Mouse (Mus musculus): Measurements from ENCODE around the gene 4930404N11Rik. TPM values are rescaled to one million over a fixed set of nuclear protein-coding genes. Genes with fewer than 3 reads are reported as not detected.

The 4930404N11Rik gene
- polyA plus RNA-seq, 1 experiment from 2014 or later, result 1.6 TPM

DNA sequence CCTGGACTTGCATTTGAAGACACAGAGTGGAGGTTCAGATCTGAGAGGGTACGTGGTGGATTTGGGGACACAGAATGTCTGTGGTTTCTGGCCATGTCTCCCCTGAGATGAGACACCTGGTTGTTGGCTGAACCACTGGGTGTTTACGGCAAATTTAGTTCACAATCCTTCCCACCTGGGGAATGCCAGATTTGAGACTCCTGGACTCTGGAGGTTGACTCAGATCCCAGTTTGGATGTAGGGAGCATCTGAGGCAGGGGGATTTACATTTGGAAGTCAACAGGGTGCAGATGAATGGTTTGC lies 11.7 kb upstream of the 4930404N11Rik start:
- H3K27ac ChIP-seq, result peak overlapping the region; percentile 69
- WGBS, result 38% methylated on average over 2 of the region's 2 CpGs

GRCm38 (mm10) chr10:81376561-81377361 lies 11.1 kb upstream of the 4930404N11Rik start:
- no peaks in the 10 kb centered on the region for H3K9me3 ChIP-seq (replicated peaks)
- ATAC-seq (replicated peaks; ENCODE audit: low FRiP score), result no peak
- peak overlapping the region; percentile 69 for H3K27ac ChIP-seq
- no peaks in the 10 kb centered on the region for H3K27me3 ChIP-seq
- peaks cover 39% of the 10 kb centered on the region for H3K4me1 ChIP-seq
- H3K9ac ChIP-seq, result peak overlapping the region; percentile 88
- peaks cover 43% of the 10 kb centered on the region for H3K36me3 ChIP-seq
- H3K4me2 ChIP-seq, result peak overlapping the region; percentile 83
- peak overlapping the region; percentile 78 for H3K4me3 ChIP-seq (replicated peaks)
- 30% methylated on average over 6 of the region's 6 CpGs for WGBS

More for the DNA sequence above, 11.7 kb upstream of the 4930404N11Rik start:
- no peak for ATAC-seq (replicated peaks; ENCODE audit: low FRiP score)
- H3K4me1 ChIP-seq, result peaks cover 44% of the 10 kb centered on the region
- peak overlapping the region; percentile 78 for H3K4me3 ChIP-seq (replicated peaks)
- H3K9me3 ChIP-seq (replicated peaks), result no peaks in the 10 kb centered on the region
- peaks cover 37% of the 10 kb centered on the region for H3K36me3 ChIP-seq
- no peaks in the 10 kb centered on the region for H3K27me3 ChIP-seq
- H3K9ac ChIP-seq, result peak overlapping the region; percentile 88
- H3K4me2 ChIP-seq, result peak overlapping the region; percentile 83

DNA sequence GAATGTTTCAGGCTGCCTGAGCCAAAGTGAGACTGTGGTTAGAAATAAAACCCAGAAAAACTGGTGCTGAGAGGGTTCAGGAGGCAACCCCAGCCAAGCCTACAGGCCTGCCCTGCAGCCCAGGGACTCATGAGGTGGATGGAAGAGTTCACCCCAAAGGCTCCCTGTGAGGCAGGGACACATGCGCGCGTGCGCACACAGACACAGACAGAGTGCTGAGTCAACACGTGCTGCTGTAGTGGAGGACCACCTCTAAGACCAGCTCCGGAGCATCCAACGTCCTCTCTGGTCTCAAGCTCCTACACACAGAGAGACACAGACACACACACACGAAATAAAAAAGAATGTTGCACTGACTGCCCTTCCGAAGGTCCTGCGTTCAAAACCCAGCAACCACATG lies 9.7 kb upstream of the 4930404N11Rik start:
- ATAC-seq (replicated peaks; ENCODE audit: low FRiP score), result no peak

DNA sequence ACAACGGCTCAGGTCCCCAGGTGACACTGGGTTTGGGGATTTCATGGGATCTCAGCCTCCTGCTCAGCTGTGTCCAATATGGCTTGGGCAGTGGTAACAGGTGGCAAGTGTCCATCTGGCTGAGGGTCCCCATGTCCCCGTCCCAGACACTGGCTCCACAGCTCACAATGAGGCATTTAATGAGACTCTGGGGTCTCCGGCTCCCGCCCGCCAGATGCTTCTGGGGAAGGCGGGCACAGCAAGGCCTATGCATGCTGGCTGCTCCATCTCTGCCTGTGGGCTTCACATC lies 1.5 kb upstream of the 4930404N11Rik start:
- H3K36me3 ChIP-seq, result peaks cover 61% of the 10 kb centered on the region
- H3K9me3 ChIP-seq (replicated peaks), result no peaks in the 10 kb centered on the region
- peaks cover 41% of the 10 kb centered on the region for H3K4me1 ChIP-seq
- no peak for ATAC-seq (replicated peaks; ENCODE audit: low FRiP score)
- H3K9ac ChIP-seq, result no peak overlapping the region
- H3K27me3 ChIP-seq, result peaks cover 18% of the 10 kb centered on the region
- H3K27ac ChIP-seq, result 0 out of 2 replicates have a peak overlapping the region, but pooled peaks have one; percentile 29
- no peak overlapping the region for H3K4me3 ChIP-seq (replicated peaks)
- no peak overlapping the region for H3K4me2 ChIP-seq
- 87% methylated on average over 6 of the region's 6 CpGs for WGBS

More for the DNA sequence above, 9.7 kb upstream of the 4930404N11Rik start:
- Histone ChIP-seq H3K36me3 (peaks cover 57% of the 10 kb centered on the region), H3K4me1 (peaks cover 39% of the 10 kb centered on the region), H3K27ac (no peak overlapping the region), H3K4me2 (no peak overlapping the region), H3K27me3 (no peaks in the 10 kb centered on the region), H3K4me3 (replicated peaks) (no peak overlapping the region), H3K9ac (no peak overlapping the region), H3K9me3 (replicated peaks) (no peaks in the 10 kb centered on the region)
- WGBS, result 94% methylated on average over 10 of the region's 10 CpGs

GRCm38 (mm10) chr10:81366477-81367206 lies 1.0 kb upstream of the 4930404N11Rik start:
- H3K27me3 ChIP-seq, result peaks cover 18% of the 10 kb centered on the region
- WGBS, result 75% methylated on average over 6 of the region's 6 CpGs
- peak overlapping the region; percentile 29; the same call in 1 of the 2 replicates for H3K27ac ChIP-seq
- no peak overlapping the region for H3K4me3 ChIP-seq (replicated peaks)
- peaks cover 60% of the 10 kb centered on the region for H3K36me3 ChIP-seq
- H3K4me2 ChIP-seq, result no peak overlapping the region
- H3K9ac ChIP-seq, result no peak overlapping the region
- no peak for ATAC-seq (replicated peaks; ENCODE audit: low FRiP score)
- no peaks in the 10 kb centered on the region for H3K9me3 ChIP-seq (replicated peaks)
- H3K4me1 ChIP-seq, result peaks cover 45% of the 10 kb centered on the region

DNA sequence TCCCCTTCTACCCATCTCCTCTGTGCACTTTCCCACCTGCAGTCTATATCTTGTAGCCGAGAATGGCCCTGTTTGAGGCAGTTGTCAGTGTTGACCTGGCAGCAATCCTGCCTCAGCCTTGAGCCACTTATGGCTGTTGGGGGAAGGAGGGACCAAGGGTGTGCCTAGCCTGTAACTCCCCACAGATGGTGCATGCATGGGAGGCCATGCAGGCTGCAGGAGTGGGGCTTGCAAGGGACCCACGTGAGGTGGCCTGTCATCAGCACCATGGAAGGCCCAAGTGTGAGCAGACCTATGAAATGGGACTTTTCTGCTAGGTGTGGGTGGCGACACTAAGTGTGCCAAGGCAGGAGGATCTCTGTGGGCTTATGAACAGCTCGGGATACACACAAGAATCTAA lies 543 bp downstream of the 4930404N11Rik start:
- ATAC-seq (replicated peaks; ENCODE audit: low FRiP score), result 0 out of 2 replicates have a peak, but pooled peaks have one; percentile 3
- no peak overlapping the region; the same call in 1 of the 2 replicates for H3K4me3 ChIP-seq (replicated peaks)
- peak overlapping the region; percentile 72; the same call in 1 of the 2 replicates for H3K4me2 ChIP-seq
- H3K27me3 ChIP-seq, result peaks cover 18% of the 10 kb centered on the region
- peaks cover 58% of the 10 kb centered on the region for H3K4me1 ChIP-seq
- no peaks in the 10 kb centered on the region for H3K9me3 ChIP-seq (replicated peaks)
- peaks cover 50% of the 10 kb centered on the region for H3K36me3 ChIP-seq
- H3K9ac ChIP-seq, result no peak overlapping the region
- 44% methylated on average over 4 of the region's 4 CpGs for WGBS
- H3K27ac ChIP-seq, result no peak overlapping the region

- Histone ChIP-seq H3K36me3 (peaks cover 46% of the 10 kb centered on the region), H3K9ac (peak overlapping the region; percentile 21; the same call in 1 of the 2 replicates), H3K27ac (no peak overlapping the region), H3K4me2 (peak overlapping the region; percentile 72), H3K27me3 (peaks cover 18% of the 10 kb centered on the region), H3K4me1 (peaks cover 62% of the 10 kb centered on the region), H3K4me3 (replicated peaks) (peak overlapping the region; percentile 40), H3K9me3 (replicated peaks) (no peaks in the 10 kb centered on the region)
- 0 out of 2 replicates have a peak, but pooled peaks have one; percentile 13 for ATAC-seq (replicated peaks; ENCODE audit: low FRiP score)
- 11% methylated on average over 28 of the region's 28 CpGs for WGBS
These were observed 950 bp downstream of the 4930404N11Rik start for GRCm38 (mm10) chr10:81364666-81365065.

- whole genome bisulfite sequencing, result 8% methylated on average over 53 of the region's 54 CpGs
- no peak for ATAC-seq (replicated peaks; ENCODE audit: low FRiP score)
- Histone ChIP-seq H3K4me2 (peak overlapping the region; percentile 72), H3K9ac (peak overlapping the region; percentile 21), H3K36me3 (peaks cover 36% of the 10 kb centered on the region), H3K27ac (no peak overlapping the region), H3K9me3 (replicated peaks) (no peaks in the 10 kb centered on the region), H3K4me3 (replicated peaks) (peak overlapping the region; percentile 40), H3K27me3 (peaks cover 18% of the 10 kb centered on the region), H3K4me1 (peaks cover 70% of the 10 kb centered on the region)
These were observed 1.9 kb downstream of the 4930404N11Rik start for GRCm38 (mm10) chr10:81363436-81364346.

- WGBS, result 80% methylated on average over 12 of the region's 12 CpGs
- Histone ChIP-seq H3K4me1 (peaks cover 82% of the 10 kb centered on the region), H3K9me3 (replicated peaks) (no peaks in the 10 kb centered on the region), H3K4me3 (replicated peaks) (no peak overlapping the region), H3K27ac (no peak overlapping the region), H3K36me3 (peaks cover 24% of the 10 kb centered on the region), H3K4me2 (0 out of 2 replicates have a peak overlapping the region, but pooled peaks have one; percentile 0), H3K9ac (no peak overlapping the region), H3K27me3 (peaks cover 18% of the 10 kb centered on the region)
- ATAC-seq (replicated peaks; ENCODE audit: low FRiP score), result no peak
These were observed 3.2 kb downstream of the 4930404N11Rik start for GRCm38 (mm10) chr10:81362336-81362949.

DNA sequence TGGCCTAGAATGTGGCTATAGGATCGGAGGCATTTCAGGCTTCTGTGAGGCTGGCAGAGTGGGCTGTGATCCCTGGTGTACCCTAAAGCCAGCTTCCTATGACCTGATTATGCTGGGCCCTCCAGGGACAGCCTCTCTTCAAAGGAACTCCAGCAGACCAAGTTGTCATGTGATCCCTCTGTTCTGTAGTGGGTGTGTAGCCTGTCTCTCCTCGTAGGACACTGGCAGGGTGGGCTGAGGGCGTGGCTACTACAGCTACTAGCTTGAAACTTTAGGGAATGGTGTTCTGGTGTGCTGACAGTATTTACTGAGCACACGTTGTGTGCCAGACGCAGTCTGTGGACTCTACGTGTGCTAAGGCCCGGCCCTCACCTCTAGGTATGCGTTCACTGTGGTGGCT lies 4.9 kb downstream of the 4930404N11Rik start:
- no peak for ATAC-seq (replicated peaks; ENCODE audit: low FRiP score)
- Histone ChIP-seq H3K4me2 (no peak overlapping the region), H3K4me1 (peaks cover 86% of the 10 kb centered on the region), H3K9ac (no peak overlapping the region), H3K9me3 (replicated peaks) (no peaks in the 10 kb centered on the region), H3K36me3 (0 out of 2 replicates have a peak, but pooled peaks cover 10% of the 10 kb centered on the region), H3K27ac (no peak overlapping the region), H3K4me3 (replicated peaks) (no peak overlapping the region), H3K27me3 (peaks cover 18% of the 10 kb centered on the region)
- 58% methylated on average over 8 of the region's 8 CpGs for WGBS

DNA sequence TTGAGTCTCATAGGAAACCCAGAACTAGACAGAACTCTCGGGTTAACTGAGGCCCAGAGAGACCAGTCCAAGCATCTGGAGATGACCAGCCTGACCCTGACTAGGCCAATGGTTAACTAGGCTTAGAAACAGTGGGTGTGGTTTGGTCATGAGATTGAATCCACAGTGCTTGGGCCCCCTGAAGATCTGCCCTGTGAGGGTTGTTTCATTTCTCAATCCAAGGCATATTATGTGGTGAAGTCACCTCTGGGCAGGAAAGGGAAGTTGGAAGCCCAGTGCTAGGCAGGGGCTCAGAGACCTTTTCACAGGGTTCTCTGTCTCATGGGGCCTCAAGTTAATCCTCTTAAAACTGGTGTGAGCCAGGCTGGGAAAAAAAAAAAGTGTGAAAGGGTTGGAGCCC lies 6.8 kb downstream of the 4930404N11Rik start:
- 0 out of 2 replicates have a peak overlapping the region, but pooled peaks have one; percentile 81 for H3K9ac ChIP-seq
- no peak for ATAC-seq (replicated peaks; ENCODE audit: low FRiP score)
- H3K27ac ChIP-seq, result peak overlapping the region; percentile 43; the same call in 1 of the 2 replicates
- peak overlapping the region; percentile 99 for H3K4me2 ChIP-seq
- peaks cover 67% of the 10 kb centered on the region for H3K4me1 ChIP-seq
- peak overlapping the region; percentile 86 for H3K4me3 ChIP-seq (replicated peaks)
- no peaks in the 10 kb centered on the region for H3K9me3 ChIP-seq (replicated peaks)
- peaks cover 14% of the 10 kb centered on the region for H3K27me3 ChIP-seq
- 0 out of 2 replicates have a peak, but pooled peaks cover 10% of the 10 kb centered on the region for H3K36me3 ChIP-seq
- WGBS, result 44% methylated on average over 1 of the region's 1 CpGs
